Mouse (Mus musculus) cortical plate, adult 2 months (tissue): ENCODE results near the gene Lix1l.

ENCODE experiments used
- CTCF ChIP-seq: fragments of 200-500 bp; IDR thresholded peaks from 2 replicates; pipeline ENCODE4 v1.5.1; 2011; ENCODE audit warnings: mild to moderate bottlenecking, control low read depth, low read length; ENCODE audit not compliant: insufficient read depth; ENCODE audit errors: extremely low read depth
- POLR2A ChIP-seq: fragments of 200-500 bp; IDR thresholded peaks from 2 replicates; pipeline ENCODE4 v1.6.1; 2011; ENCODE audit warnings: mild to moderate bottlenecking, low read length, control low read depth; ENCODE audit not compliant: insufficient read depth; ENCODE audit errors: extremely low read depth

GRCm38 (mm10) chr3:96553601-96554000 lies 47.3 kb upstream of the Lix1l start:
- no peak for TF ChIP-seq CTCF
- no peak for TF ChIP-seq POLR2A
